Mouse (Mus musculus) layer of hippocampus, postnatal 25 days (tissue): Measurements from ENCODE around the gene Rab40b. TPM values are rescaled to one million over a fixed set of nuclear protein-coding genes. Genes with fewer than 3 reads are reported as not detected.

ENCODE experiments used
- microRNA-seq, 2 experiments: library from miRNA; unstranded; fragments of <30 nt; microRNA quantifications; one replicate each; pipeline ENCODE4 v1.2.0; 2021
- total RNA-seq, 2 experiments: library from RNA; stranded (reverse); gene quantifications; 2 replicates each; pipeline ENCODE4 v1.2.3; 2021

The Rab40b gene
- total RNA-seq, 2 experiments from 2014 or later: 62.5 to 66.8 TPM

Small RNAs within 50 kb of the gene (microRNA-seq; reads per million reads assigned to microRNA genes)
- 0.74 to 2.8 reads per million in 2 experiments for gene Mir7236

Other genes with a start within 250 kb of the Rab40b start
- gene Tex19.1, start 242.1 kb downstream of the Rab40b start, total RNA-seq: not detected
- gene Uts2r, start 228.0 kb downstream of the Rab40b start, total RNA-seq: under 1 TPM; 0.25 to 0.35 TPM
- 10 to 100 TPM; 22.1 to 26.5 TPM for gene Hexdc, start 183.8 kb downstream of the Rab40b start, total RNA-seq
- 1 to 10 TPM; 7.1 to 7.3 TPM for gene Ogfod3, start 183.5 kb downstream of the Rab40b start, total RNA-seq
- 10 to 100 TPM; 23.3 to 24.0 TPM for gene Cybc1, start 158.9 kb downstream of the Rab40b start, total RNA-seq
- 10 to 100 TPM; 52.9 to 55.6 TPM for gene Narf, start 151.0 kb downstream of the Rab40b start, total RNA-seq
- 10 to 100 TPM; 79.4 to 82.9 TPM for gene Foxk2, start 128.3 kb downstream of the Rab40b start, total RNA-seq
- 10 to 100 TPM; 63.7 to 65.6 TPM for gene Wdr45b, start 33.8 kb downstream of the Rab40b start, total RNA-seq
- gene Fn3krp, start 33.1 kb upstream of the Rab40b start, total RNA-seq: 10 to 100 TPM; 50.9 to 51.0 TPM
- gene Fn3k, start 46.7 kb upstream of the Rab40b start, total RNA-seq: 10 to 100 TPM; 40.2 to 41.3 TPM
- 10 to 100 TPM; 41.7 to 46.2 TPM for gene Tbcd, start 63.7 kb upstream of the Rab40b start, total RNA-seq
- gene Zfp750, start 131.1 kb upstream of the Rab40b start, total RNA-seq: under 1 TPM; 0.14 to 0.22 TPM